Mouse (Mus musculus): ENCODE measurements at regions not wholly inside any gene's neighbourhood (a gene's known extent, or its start where the extent isn't known, plus 50 kb on each side); places are given as distances from the start of the nearest gene placed in this dataset.
A peak's percentile ranks its signal among the peaks of the same experiment; 100 is the strongest.

DNA sequence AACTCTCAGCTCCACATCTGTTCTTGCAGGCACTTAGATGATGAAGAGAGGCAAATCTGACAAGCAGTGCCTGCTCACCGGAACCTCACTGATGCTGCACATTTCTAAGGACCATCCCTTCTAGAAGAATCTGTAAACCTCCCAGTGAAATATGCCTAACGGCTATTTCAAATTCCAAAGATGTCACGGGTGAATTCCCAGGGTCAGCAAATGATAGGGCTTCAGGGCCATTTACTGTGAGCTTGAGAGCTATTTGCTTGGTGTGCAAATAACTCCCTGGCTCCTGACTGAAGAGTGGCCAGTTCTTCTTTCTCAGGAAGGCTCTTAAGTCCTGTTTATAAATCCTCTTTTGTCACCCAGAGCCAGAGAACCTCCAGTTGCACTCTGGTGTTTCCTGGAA is 135.3 kb downstream of the Tmx1 start:
- DNase-seq (ENCODE audit: low spot score in 2 of 2), result no peak

DNA sequence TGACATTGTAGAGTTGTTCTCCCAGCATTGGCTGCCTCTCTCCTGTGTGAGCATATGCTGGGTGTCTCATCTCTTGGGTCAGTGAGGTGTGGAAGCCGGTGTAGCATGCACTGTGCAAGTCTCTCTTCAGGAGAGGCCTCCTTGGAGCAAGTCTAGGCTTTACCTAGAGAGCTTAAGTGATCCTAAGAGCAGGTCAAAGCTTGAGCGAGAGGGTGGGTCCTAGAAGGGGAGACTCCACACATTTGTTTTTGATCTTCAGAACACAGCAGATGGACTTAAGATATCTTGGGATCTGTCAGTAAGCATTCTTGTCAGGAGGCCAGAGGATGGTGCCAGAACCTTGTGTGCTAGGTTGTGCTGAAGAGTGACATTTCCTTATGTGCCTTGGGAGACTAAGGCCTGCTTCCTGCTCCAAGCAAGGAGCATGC is 136.4 kb downstream of the Tmx1 start:
- no peak for DNase-seq (ENCODE audit: low spot score in 2 of 2)

DNA sequence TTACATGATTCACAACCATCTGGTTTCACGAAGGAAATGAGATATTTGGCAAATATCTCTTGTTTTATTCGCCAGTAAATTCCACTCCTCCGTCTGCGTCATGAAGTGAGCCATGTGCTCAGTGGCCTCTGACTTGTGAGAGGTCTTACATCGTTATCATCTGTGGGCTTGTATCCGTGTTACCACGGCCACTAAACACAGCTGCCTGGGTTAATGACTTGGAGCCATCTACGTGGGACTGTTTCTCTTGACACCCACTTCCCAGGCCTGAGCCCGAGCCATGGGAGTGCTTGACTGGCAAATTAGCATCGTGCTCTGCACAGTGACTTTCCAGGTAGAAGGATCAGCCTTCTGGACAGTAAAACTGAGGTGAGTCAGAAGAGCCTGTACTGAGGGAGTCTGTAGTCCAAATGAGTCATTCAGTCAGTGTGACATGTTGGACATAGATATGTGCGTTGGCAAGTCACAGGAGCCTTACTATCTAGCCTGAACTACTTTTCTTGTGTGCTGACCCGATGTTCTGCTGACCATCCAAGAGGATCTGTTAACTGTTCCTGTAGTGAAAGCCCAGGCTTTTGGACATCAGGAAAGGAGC is 137.7 kb downstream of the Tmx1 start:
- DNase-seq (ENCODE audit: low spot score in 2 of 2), result no peak

DNA sequence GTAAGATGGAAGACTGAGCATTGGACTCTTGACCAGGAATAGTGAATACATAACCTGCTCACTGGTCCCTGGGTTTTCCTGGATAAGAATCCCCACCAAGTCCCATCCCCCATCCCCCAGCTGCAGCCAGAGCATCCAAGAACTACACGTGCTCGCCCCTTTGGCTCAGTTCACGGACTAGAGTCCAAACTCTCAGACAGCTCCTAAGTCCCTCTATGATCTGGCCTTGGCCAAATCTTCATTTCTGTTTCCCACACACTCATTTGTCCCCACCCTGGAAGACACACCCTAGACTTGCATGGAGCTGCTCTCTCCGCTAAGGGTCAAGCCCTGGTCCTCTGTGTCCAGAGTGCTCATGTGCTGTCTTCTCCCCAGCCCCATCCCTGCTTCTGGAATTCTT is 139.9 kb downstream of the Tmx1 start:
- no peak for DNase-seq (ENCODE audit: low spot score in 2 of 2)

DNA sequence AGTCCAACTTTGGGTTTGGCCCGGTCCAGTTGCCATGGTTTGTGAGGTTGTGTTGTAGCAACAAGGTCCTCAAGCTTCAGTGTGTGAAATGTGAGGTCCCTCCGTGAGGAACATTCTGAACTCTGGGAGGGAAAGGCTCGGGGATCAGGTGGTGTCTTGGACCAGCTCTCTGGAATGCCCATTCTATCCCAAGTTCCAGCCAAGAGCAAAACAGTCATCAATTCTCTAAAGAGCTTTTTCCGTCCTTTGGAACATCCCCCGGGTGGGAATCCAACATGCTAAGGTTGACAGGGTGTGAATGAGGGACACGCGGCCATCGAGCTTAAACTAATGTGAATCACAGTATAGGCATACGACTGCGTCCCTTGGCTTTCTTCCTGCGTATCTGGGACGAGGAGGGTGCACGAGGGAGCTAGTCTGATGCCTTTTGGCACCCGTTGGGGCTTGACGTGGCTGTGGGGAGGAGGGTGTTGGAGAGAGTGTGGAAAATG is 145.4 kb downstream of the Tmx1 start:
- no peak for DNase-seq (ENCODE audit: low spot score in 2 of 2)

DNA sequence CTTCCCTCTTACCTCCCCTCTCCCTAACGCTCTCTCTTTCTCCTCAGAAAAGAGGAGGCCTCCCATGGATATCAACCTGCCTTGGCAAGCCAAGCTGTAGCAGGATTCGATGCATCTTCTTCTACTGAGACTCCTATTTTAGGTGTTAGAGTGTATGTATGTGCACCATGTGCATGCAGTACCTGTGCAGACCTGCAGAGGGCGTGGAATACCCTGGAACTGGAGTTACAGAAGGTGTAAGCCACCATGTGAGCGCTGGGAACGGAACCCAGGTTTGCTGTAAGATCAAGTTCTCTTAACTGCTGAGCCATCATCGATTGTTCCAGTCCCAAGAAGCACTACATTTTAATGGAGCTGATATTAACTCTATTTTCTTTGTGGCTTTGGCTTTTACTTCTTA is 146.8 kb downstream of the Tmx1 start:
- DNase-seq (ENCODE audit: low spot score in 2 of 2), result no peak

DNA sequence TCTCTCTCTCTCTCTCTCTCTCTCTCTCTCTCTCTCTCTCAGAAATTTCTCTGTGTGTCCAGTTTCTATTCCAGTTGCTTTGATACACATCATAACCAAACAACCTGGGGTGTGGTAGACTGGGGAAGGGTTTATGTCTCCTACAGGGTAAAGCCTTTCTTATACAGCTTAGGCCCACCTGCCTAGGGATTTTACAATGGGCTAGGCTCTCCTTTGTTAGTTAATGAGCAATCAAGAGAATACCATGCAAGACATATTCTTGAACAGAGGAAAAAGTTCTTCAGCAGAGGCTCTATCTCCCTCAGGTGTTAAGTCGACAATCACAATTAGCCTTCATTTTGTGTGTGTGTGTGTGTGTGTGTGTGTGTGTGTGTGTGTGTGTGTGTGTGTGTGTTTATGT is 151.0 kb downstream of the Tmx1 start:
- DNase-seq (ENCODE audit: low spot score in 2 of 2), result no peak

DNA sequence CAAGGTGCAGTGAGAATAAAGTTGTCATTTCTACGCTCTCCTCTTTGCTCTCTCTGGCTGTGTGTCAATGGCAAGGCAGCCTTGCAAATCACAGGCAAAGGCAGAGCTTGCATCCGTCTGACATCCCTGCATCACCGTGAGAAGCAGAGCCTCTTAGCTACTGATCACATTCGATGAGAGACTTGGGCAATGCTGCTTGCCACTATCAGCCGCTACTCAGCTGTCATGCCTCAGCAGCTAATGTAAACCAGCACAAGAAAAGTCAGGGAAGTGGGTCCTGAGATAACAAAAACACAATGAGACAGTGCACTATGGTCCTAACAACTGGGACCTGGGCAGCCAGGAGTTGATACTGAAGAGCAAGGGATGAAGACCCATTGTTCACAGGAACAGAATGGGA is 155.8 kb downstream of the Tmx1 start:
- no peak for DNase-seq (ENCODE audit: low spot score in 2 of 2)

DNA sequence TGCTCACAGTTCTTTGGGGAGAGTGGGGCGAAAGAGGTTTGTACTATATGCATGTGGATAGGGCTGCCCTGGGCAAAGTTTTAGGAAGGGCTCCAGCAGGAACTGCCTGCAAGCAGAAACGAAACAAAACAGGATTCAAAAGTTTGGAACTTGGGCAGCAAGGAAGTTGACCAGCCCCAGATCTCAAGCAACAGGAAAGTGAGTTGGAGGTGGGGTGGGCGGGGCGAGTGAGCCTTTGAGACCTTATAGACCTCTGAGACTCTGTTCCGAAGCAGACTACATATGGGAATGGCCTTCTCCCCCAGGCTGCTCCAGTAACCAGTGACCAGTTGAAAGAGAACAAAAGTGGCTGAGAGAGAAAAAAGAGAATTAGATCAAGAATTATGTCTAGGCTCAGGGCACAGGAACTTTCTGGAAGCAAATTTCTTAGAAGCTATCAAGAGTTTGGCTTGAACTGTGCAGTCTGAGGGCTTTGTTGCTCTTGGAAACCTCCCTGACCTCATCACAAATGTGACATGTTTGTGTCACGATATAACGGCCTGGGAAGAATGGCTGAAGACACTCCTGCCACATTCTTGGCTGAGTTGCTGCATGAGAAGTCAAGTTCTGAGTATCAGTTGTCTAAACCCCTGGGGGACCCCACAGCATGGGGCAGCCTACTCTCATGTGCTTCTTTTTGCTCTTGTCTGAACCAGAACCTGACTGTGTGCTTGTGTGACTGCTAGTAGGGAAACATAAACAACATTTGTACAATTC is 156.4 kb downstream of the Tmx1 start:
- no peak for DNase-seq (ENCODE audit: low spot score in 2 of 2)

DNA sequence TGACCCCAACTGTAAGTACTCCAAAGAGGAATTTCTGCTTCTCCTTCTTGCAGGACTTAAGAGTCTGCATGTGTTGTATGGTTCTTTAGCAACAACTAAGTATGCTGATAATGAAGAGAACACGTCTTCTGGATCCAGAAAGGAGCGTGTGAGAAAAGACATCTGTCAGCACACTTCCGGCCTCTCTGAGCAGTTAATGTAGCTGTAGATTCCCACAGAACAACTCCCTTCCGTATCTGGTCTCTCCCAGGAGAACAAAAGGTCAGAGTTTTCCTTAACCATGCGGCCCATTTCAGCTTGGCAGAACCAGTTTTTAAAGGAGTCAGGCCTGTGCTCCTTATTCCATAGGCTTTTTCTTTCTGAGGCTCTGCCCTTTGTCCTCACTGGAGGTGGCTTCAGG is 159.0 kb downstream of the Tmx1 start:
- no peak for DNase-seq (ENCODE audit: low spot score in 2 of 2)

DNA sequence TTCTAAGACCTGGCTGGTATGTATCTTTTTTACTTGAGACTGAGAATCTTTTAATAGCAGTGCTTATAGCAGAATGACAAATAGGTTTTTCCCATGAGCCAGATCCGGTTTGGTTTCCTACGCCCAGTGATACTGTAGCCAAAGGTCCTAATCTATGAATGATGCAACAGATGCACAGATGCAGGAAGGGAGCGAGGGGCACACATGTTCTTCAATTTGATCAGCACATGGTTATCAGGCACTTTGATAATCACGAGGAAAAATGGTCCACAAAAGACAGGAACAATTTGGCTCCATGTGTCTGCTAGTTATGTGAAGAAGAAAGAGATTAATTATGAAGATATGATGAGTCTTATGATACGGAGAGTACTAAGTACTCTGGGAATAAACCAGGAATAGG is 160.3 kb downstream of the Tmx1 start:
- DNase-seq (ENCODE audit: low spot score in 2 of 2), result no peak

DNA sequence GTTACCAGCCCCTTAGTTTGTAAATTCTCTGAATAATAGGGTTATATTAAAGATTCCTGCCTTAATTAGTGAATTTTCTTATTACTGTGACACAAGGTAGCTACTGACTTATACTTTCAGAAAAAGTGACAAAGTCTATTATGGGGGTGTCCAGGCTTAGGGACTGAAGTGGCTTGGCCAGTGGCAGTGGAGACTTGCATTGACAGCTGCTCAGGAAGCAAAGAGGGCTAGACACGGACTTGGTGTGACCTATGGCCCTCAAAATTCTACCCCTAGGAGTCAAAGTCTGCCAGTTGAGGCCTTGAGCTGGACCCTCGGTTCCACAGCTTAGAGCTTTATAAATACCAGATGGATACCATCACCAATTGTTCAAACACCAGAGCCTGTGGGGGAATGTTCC is 161.2 kb downstream of the Tmx1 start:
- no peak for DNase-seq (ENCODE audit: low spot score in 2 of 2)

DNA sequence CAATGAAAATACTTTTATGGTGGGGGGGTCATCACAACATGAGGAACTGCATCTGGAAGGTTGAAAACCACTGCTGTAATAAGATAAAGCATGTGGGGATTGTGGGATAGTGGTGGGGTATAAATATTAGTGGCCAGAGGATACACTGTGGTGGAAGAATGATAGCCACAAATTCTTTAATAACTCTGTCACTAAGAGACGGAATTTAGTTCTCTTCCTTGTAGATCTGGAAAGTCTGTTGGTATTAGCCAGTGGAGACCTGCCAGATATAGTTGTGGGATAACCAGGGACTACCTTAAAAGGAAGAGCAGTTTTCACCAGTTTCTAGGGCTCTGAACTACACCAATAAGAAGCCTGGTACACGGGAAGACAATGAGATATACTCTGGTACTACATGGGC is 161.8 kb downstream of the Tmx1 start:
- DNase-seq (ENCODE audit: low spot score in 2 of 2), result no peak

DNA sequence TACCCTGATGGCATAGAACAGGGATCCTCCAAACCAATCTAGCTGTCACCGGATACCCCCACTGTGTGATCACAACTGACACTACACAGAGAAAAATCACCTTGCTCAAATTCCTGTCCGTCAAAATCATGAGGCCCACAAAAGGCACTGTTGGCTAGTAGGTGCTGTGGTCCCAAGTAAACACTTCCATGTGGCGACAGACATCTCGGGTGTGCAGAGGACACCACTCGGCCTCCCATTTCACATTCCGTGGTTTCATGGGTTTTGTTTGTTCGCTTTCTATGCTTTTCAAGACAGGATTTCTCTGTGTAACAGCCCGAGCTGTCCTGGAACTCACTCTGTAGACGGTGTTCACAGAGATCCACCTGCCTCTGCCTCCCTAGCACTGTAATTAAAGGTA is 162.2 kb downstream of the Tmx1 start:
- DNase-seq (ENCODE audit: low spot score in 2 of 2), result no peak

DNA sequence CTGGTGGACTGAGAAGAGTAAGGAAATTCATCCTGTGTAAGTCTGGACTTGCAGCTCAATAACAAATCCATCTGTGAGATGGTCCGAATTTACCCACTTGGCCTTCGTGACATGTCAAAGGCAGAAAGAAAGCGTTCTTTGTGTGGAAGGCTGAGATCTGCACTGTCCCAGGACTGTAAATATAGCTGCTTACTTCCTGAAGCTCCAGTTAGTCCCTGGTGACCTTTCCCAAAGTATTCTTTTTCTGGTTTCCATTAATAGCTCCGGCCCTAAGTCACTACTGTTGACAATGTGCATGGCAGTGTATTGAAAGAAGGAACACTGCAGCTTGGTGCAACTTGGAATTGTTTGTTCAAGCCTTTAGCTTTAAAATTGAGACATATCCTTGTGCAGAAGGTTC is 163.2 kb downstream of the Tmx1 start:
- no peak for DNase-seq (ENCODE audit: low spot score in 2 of 2)

DNA sequence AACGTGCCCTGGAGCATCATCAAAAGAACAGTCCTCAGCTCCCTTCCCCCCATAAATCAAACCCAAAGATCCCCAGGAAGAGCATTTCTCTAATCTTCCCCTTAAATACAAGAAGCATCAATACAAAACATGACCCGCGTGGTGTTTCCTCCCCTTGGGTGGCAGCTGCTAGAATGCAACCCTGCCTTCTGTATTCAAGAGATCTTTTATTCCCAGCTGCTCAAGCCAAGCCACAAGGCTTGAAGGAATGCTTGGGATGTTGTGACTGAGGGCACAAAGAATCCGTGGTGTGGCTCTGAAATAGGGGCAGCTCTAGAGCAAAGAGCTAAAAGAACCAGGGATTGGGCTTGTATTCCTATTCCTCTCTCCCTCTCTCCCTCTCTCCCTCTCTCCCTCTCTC is 163.6 kb downstream of the Tmx1 start:
- DNase-seq (ENCODE audit: low spot score in 2 of 2), result no peak

DNA sequence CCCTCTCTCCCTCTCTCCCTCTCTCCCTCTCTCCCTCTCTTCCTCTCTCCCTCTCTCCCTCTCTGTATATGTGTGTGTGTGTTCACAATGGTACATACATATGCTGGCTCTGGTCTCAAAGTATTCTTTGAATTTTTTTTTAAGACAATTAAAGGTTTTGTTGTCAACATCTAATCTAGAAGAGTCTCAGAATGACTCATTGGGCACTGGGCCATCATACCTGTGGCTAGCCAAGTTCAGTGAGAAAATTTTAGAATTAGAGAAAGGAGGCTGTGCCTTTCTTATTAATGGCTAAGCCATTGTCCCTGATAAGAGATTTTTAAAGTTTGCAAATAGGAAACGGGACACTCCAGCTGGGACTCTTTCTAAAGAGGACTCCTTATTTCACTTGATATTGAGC is 164.1 kb downstream of the Tmx1 start:
- DNase-seq (ENCODE audit: low spot score in 2 of 2), result no peak

DNA sequence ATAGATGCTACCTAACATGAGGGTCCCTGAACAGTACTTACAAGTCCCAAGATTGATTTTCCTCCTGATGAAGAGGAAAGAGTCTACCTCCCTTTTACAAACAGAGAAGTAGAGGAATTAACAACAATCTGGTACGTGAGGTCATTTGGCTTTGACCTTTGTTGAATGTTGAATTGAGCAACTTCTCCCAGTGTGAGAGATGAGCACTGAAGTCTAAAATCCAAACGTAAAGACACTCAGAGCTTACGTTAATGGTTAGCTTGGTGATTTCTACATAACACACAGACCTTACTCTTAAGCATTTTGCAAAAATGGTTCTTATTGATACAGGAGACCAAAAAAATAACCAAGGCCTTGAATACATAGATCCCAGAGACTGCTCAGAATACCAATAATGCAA is 165.1 kb downstream of the Tmx1 start:
- no peak for DNase-seq (ENCODE audit: low spot score in 2 of 2)

DNA sequence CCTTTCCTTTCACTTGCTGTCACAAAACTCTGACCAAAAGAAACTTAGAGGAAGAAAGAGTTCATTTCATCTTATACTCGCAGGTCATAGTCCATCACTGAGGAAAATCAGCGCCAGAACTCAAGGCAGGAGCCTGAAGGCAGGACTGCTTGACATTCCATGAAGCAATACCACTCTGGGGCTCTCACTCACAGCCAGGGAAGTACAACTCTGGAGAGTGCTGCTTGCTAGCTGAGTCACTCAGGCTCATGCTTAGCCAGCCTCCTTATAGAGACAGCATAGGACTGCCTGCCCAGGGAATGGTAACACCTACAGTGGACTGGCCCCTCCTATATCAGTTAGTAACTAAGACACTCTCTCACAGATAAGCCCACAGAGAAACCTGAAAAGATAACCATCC is 166.5 kb downstream of the Tmx1 start:
- no peak for DNase-seq (ENCODE audit: low spot score in 2 of 2)

DNA sequence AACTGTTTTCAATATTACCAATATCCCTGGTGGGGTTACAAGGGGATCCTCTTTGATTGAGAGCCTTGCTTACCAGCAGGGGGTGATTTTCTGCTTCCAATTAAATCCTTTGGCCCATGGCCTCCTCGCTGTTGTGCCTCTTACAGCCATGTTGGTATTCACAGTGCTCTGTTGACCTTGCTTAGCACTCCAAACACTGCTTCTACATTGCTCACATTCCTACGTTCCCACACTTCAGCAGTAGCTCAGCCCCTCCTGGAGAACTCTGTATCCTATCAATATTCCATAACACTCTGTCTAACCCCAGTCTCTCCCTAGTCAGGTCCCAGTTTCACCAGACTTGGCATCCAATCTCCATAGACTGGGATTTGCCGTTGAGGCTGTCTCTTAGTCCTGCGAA is 169.1 kb downstream of the Tmx1 start:
- DNase-seq (ENCODE audit: low spot score in 2 of 2), result no peak

DNA sequence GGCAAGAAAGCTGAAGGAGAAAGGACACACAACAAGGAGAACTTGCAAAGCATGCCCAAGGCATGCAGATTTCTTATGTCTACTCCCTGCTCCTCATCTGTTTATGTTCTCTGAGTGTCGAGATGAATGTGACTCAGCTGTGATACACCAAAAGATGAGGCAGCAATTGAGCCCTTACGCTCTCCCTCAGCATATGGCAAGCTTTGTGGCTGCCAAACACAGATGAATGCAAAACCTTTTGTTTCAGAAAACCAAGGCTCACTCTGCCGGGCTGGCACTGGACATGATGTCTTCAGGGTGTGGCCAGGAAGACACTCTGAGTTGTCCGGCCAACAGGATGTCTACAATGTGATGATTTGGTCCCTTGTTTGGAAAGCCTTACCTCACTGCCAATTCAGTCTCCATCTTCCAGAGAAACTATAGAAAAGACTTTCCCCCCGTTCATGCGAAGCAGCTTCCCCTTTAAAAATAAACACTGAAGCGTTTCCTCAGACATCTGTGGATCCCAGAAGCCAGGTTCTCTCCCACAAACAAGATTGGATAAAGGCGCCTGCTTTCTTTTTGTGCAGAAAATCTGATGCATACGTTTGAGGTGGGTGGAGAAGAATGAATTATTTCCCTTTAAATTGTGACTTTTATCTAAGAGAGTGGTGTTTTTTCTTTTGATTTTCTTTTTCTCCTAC is 171.5 kb downstream of the Tmx1 start:
- DNase-seq (ENCODE audit: low spot score in 2 of 2), result peak; percentile 67 to 69

DNA sequence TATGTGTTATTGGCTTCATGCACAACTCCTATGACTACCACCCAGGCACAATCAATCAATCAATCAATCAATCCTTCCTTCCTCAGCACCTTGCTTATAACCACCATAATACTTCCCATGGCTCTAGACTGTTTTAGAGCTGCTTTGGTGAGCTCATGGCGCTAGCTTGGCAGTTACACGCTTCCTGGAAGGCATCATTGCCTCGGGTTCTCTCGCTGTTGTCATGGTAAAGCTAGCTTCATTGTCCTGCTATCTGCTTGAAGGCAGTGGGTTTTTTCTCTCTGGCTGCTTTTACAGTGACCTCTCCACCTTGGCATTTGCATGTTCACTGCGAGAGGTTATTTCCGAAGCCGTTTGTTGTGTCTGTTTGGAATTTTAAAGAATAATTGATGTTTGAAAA is 174.7 kb downstream of the Tmx1 start:
- DNase-seq (ENCODE audit: low spot score in 2 of 2), result no peak
